Mouse (Mus musculus) limb, embryonic 13.5 days (tissue): Measurements from ENCODE around the gene Map4k4. TPM values are rescaled to one million over a fixed set of nuclear protein-coding genes. Genes with fewer than 3 reads are reported as not detected.
A peak's percentile ranks its signal among the peaks of the same experiment; 100 is the strongest.

Experiments used
- ATAC-seq: fragments of 200-750 bp; cut with Nextera tagmentation; 2 replicates; pipeline ENCODE4 v1.8.0; 2017; ENCODE audit warnings: low read depth, moderate number of reproducible peaks, moderate TSS enrichment; ENCODE audit not compliant: low FRiP score
- H3K27ac ChIP-seq: fragments of 300-500 bp; sonication (generic); 2 replicates; pipeline ENCODE4 v1.5.1; 2015; ENCODE audit warnings: inconsistent platforms, mild to moderate bottlenecking, moderate library complexity
- H3K27me3 ChIP-seq: fragments of 300-500 bp; sonication (generic); 2 replicates; pipeline ENCODE4 v1.6.1; 2015; ENCODE audit warnings: mild to moderate bottlenecking, inconsistent platforms
- H3K36me3 ChIP-seq: fragments of 300-500 bp; sonication (generic); 2 replicates; pipeline ENCODE4 v1.6.1; 2015; ENCODE audit warnings: inconsistent platforms, mild to moderate bottlenecking, moderate library complexity
- H3K4me1 ChIP-seq: fragments of 300-500 bp; sonication (generic); 2 replicates; pipeline ENCODE4 v1.6.1; 2015; ENCODE audit warnings: inconsistent platforms
- H3K4me2 ChIP-seq: fragments of 300-500 bp; sonication (generic); replicated peaks from 2 replicates; pipeline ENCODE4 v1.6.1; 2015; ENCODE audit warnings: inconsistent platforms, mild to moderate bottlenecking, moderate library complexity
- H3K4me3 ChIP-seq: fragments of 300-500 bp; sonication (generic); 2 replicates; pipeline ENCODE4 v1.5.1; 2015; ENCODE audit warnings: moderate library complexity, mild to moderate bottlenecking, inconsistent platforms
- H3K9ac ChIP-seq: fragments of 300-500 bp; sonication (generic); 2 replicates; pipeline ENCODE4 v1.6.1; 2015; ENCODE audit warnings: mild to moderate bottlenecking, inconsistent platforms
- H3K9me3 ChIP-seq: fragments of 300-500 bp; sonication (generic); 2 replicates; pipeline ENCODE4 v1.6.1; 2016; ENCODE audit warnings: inconsistent platforms
- WGBS: fragments of 180-500 bp; shearing (Covaris S2); methylation state at CpG from one replicate; pipeline ENCODE4 v1.1.7; 2015; 5-methylcytosine and 5-hydroxymethylcytosine counted together
- polyA plus RNA-seq: library from polyadenylated mRNA; unstranded; fragments of >200 nt; fragmentation: Nextera tagmentation; extraction: Ambion mirVana; gene quantifications from 2 replicates; pipeline ENCODE4 v1.2.1, GENCODE M21; 2015

The Map4k4 gene
- polyA plus RNA-seq, 1 experiment from 2014 or later = 49.3 TPM

- peaks cover 81% of the 10 kb centered on the region for H3K4me1 ChIP-seq
- WGBS = 45% methylated on average over 8 of the region's 8 CpGs
- H3K9me3 ChIP-seq = no peaks in the 10 kb centered on the region
- ATAC-seq = no peak
- no peak overlapping the region for H3K9ac ChIP-seq
- H3K4me2 ChIP-seq = no peak overlapping the region
- H3K27ac ChIP-seq = no peak overlapping the region; the same call in 1 of the 2 replicates
- H3K36me3 ChIP-seq = peaks cover 24% of the 10 kb centered on the region
- H3K4me3 ChIP-seq = no peak overlapping the region
- H3K27me3 ChIP-seq = no peaks in the 10 kb centered on the region
These were observed 22.0 kb downstream of the Map4k4 start for GRCm38 (mm10) chr1:39922714-39923113.

DNA sequence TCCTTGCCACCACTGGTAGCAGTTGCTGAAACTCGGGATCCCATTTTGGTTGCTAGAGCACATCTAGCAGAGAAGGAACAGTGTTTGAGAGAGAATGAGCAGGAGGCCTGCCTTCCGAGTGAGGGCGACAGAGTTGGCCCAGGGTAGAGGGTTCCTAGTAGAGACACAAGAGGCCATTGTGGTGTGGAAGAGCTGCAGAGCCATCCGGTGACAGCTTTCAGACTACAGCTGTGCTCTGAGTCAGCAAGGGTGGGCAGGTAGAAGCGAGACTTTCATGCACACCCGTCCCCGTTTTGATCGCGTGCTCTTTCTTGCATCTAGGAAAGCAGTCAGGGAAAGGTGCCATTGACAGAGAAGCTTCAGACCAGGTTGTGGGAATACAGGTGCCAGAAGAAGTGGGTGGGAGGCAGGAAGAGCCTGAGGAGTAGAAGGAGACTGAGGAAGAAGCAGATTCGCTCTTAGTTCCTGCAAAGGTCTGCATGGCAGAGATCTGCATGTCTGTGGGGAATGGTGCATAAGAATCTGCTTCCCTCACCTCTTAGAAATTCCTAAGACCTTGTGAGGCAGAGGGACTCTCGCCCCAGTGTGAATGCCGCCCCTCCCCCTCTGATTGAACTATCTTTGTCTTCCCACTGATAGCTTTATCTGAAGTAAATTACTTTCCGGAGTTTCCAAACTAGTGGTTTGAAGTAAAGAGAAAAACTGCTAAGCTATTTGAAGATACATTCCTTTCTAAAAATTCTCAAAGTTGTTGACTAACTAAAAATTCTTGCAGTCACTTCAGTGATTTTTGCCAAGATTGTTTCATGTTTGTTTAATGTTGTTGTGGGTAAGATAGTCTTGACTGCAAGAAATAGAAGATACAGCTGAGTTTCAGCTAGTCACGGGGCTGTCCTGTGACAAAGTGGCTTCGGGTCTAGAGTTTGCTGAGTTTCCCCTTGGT is 23.0 kb downstream of the Map4k4 start:
- H3K4me1 ChIP-seq = peaks cover 77% of the 10 kb centered on the region
- no peak overlapping the region; the same call in 1 of the 2 replicates for H3K27ac ChIP-seq
- peak overlapping the region; percentile 0; the same call in 1 of the 2 replicates for H3K4me2 ChIP-seq

GRCm38 (mm10) chr1:39931055-39931454 is 30.3 kb downstream of the Map4k4 start:
- Histone ChIP-seq H3K36me3 (peaks cover 20% of the 10 kb centered on the region), H3K4me2 (no peak overlapping the region), H3K27ac (no peak overlapping the region), H3K9ac (no peak overlapping the region), H3K4me3 (no peak overlapping the region), H3K4me1 (peaks cover 86% of the 10 kb centered on the region), H3K27me3 (no peaks in the 10 kb centered on the region), H3K9me3 (no peaks in the 10 kb centered on the region)
- 49% methylated on average over 7 of the region's 7 CpGs for WGBS
- ATAC-seq = no peak

More for the DNA sequence above, 23.0 kb downstream of the Map4k4 start:
- Histone ChIP-seq H3K9ac (no peak overlapping the region), H3K4me3 (no peak overlapping the region), H3K36me3 (peaks cover 24% of the 10 kb centered on the region), H3K27me3 (no peaks in the 10 kb centered on the region), H3K9me3 (no peaks in the 10 kb centered on the region)
- WGBS = 37% methylated on average over 15 of the region's 15 CpGs
- ATAC-seq = no peak

DNA sequence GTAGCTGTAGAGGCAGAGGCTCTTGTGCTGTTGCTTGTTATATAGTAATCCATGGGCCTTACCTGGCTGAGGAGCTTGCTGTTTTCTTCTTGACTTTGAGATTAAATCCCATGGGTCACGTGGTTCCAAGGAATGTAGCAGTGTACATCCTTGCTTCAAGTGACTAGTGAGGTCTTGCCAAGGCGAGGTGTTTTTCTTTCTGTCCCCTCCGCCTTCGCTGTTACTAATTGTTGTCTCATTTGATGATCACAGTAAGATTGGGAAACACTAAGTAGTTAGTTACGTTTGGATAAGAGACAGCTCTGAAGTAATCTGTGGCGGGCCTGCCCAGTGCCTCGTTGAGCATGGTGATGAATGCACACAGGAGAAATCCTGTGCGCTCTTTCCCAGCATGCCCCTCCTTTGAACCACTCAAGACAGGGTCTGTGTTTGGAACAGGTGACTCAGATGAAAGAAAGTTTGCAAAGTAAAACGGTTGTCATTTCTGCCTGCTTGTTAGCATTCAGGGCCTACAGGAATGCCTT is 31.6 kb downstream of the Map4k4 start:
- H3K4me3 ChIP-seq = no peak overlapping the region
- no peak overlapping the region for H3K4me2 ChIP-seq
- peaks cover 89% of the 10 kb centered on the region for H3K4me1 ChIP-seq
- no peak overlapping the region for H3K9ac ChIP-seq
- no peak for ATAC-seq
- H3K27ac ChIP-seq = no peak overlapping the region
- no peaks in the 10 kb centered on the region for H3K9me3 ChIP-seq
- peaks cover 12% of the 10 kb centered on the region for H3K36me3 ChIP-seq
- WGBS = 63% methylated on average over 9 of the region's 9 CpGs
- H3K27me3 ChIP-seq = no peaks in the 10 kb centered on the region

DNA sequence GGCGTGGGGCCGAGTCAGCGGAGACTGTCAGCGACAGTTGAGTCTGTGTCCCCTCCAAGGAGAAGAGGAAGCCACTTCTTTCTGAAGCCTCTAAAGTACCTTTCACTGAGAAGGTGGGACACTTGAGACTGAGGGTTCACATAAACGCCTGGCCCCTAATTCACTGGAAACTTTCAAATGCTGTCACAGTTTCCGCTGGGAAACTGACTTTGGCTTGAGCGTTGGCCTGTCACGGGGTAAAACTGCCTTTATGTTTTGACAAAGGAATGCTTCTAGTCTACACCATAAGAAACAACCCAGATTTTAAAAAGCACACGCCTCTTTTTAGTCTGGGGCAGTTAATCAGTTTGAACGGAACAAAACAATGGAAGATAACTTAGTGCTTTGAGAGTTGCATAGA is 32.2 kb downstream of the Map4k4 start:
- no peak overlapping the region for H3K4me2 ChIP-seq
- no peak overlapping the region for H3K9ac ChIP-seq
- H3K27ac ChIP-seq = 0 out of 2 replicates have a peak overlapping the region, but pooled peaks have one; percentile 15
- H3K4me1 ChIP-seq = peaks cover 90% of the 10 kb centered on the region
- ATAC-seq = no peak
- no peak overlapping the region for H3K4me3 ChIP-seq
- WGBS = 69% methylated on average over 10 of the region's 10 CpGs
- H3K9me3 ChIP-seq = no peaks in the 10 kb centered on the region
- peaks cover 12% of the 10 kb centered on the region for H3K36me3 ChIP-seq
- no peaks in the 10 kb centered on the region for H3K27me3 ChIP-seq

DNA sequence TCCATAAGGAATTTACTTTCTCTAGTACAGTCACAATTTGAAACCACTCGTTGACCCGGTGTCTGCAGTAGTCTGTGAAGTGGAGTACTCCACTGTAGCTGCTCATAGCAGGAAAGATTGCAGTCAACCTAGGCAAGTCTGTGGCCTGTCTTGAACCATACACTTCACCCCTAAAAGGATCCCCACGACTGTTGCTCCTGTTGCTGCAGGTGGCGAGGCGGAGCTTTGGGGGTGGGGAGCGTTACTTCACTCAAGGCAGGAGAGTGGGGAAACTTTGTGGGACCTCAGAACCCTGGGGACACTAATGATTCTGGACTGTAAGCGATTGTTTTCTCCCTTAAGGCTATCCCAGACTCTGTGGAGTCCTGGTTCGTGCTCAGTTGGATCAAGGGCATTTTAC is 34.2 kb downstream of the Map4k4 start:
- no peaks in the 10 kb centered on the region for H3K9me3 ChIP-seq
- H3K4me3 ChIP-seq = no peak overlapping the region
- H3K4me2 ChIP-seq = peak overlapping the region; percentile 17
- no peaks in the 10 kb centered on the region for H3K27me3 ChIP-seq
- H3K27ac ChIP-seq = no peak overlapping the region
- H3K9ac ChIP-seq = no peak overlapping the region
- 17% methylated on average over 8 of the region's 8 CpGs for WGBS
- H3K4me1 ChIP-seq = peaks cover 95% of the 10 kb centered on the region
- no peak for ATAC-seq
- peaks cover 18% of the 10 kb centered on the region for H3K36me3 ChIP-seq

DNA sequence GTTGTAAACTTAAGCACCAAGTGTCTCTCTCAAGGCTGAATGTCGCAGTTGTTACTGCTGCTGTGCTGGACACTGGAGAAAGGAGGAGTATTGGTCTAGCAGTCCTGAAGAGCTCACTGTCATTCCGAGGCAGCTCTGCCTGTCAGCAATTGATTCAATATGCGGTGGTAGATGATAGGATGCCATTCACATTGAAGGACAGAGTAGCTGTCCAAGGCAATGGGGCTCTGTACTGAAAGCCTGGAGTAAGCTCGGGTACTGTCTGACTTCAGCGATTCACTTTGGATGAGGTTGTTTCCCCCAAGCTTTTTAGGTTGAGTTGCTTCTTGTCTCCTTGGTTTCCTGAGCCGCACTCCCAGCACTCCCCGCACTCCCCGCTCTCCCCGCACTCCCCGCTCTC is 34.9 kb downstream of the Map4k4 start:
- peak overlapping the region; percentile 59 for H3K4me2 ChIP-seq
- peak overlapping the region; percentile 53 for H3K9ac ChIP-seq
- no peak overlapping the region for H3K27ac ChIP-seq
- H3K27me3 ChIP-seq = no peaks in the 10 kb centered on the region
- ATAC-seq = no peak
- peaks cover 95% of the 10 kb centered on the region for H3K4me1 ChIP-seq
- no peaks in the 10 kb centered on the region for H3K9me3 ChIP-seq
- WGBS = 2% methylated on average over 10 of the region's 10 CpGs
- H3K36me3 ChIP-seq = peaks cover 18% of the 10 kb centered on the region
- peak overlapping the region; percentile 35 for H3K4me3 ChIP-seq

DNA sequence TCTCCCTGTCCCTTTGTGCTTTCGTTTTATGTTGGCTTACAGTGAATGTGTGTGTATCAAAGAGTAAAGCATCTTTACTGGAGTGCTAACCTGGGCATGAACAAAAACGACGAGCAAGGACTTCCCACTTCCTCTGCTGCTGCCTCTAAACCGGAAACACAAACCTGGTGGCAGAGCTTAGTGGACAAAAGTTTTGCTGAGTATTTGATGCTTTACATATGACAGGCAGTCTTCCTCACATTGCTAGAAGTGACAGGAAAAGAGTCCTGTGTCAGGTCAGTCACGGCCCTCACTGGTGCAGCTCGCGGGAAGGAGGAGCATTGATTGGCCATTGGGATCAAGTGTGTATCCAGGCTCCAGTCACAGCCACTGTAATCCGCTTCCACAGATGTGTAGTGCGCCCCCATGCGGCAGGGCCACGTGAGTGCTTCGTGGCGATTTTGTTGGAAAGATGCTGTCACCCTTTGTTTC is 35.7 kb downstream of the Map4k4 start:
- Histone ChIP-seq H3K27ac (no peak overlapping the region; the same call in 1 of the 2 replicates), H3K36me3 (peaks cover 18% of the 10 kb centered on the region), H3K4me1 (peaks cover 95% of the 10 kb centered on the region), H3K4me2 (peak overlapping the region; percentile 59), H3K9me3 (no peaks in the 10 kb centered on the region), H3K27me3 (no peaks in the 10 kb centered on the region), H3K4me3 (peak overlapping the region; percentile 35), H3K9ac (no peak overlapping the region)
- peak; percentile 70; the same call in 1 of the 2 replicates for ATAC-seq
- 2% methylated on average over 13 of the region's 13 CpGs for WGBS

DNA sequence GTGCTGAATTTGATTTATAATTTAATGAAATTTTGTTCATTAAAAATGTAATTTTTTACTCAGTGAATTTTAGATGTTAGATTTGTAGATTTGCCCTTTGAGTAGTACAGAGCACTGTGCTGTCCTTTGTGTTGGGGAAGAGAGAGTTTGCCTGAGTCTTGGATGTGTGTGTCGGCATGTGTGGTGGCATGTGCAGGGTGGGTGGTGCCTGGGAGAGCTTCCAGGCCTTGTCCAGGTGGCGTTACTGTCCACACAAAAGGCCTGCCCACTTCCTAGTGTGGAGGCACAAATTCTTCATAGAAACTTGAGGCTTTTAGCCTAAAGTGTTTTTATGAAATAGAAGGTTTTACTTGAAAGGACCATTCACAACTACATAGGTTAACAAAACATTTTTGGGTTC is 36.2 kb downstream of the Map4k4 start:
- no peak overlapping the region for H3K9ac ChIP-seq
- 21% methylated on average over 2 of the region's 2 CpGs for WGBS
- H3K36me3 ChIP-seq = peaks cover 18% of the 10 kb centered on the region
- H3K4me1 ChIP-seq = peaks cover 95% of the 10 kb centered on the region
- ATAC-seq = no peak
- no peak overlapping the region for H3K4me3 ChIP-seq
- H3K27me3 ChIP-seq = no peaks in the 10 kb centered on the region
- H3K9me3 ChIP-seq = no peaks in the 10 kb centered on the region
- H3K27ac ChIP-seq = no peak overlapping the region
- no peak overlapping the region for H3K4me2 ChIP-seq

GRCm38 (mm10) chr1:39937609-39938008 is 36.9 kb downstream of the Map4k4 start:
- Histone ChIP-seq H3K9me3 (no peaks in the 10 kb centered on the region), H3K27me3 (no peaks in the 10 kb centered on the region), H3K36me3 (peaks cover 18% of the 10 kb centered on the region), H3K27ac (peak overlapping the region; percentile 22; the same call in 1 of the 2 replicates), H3K4me3 (no peak overlapping the region), H3K4me2 (no peak overlapping the region), H3K4me1 (peaks cover 95% of the 10 kb centered on the region), H3K9ac (no peak overlapping the region)
- no peak for ATAC-seq
- WGBS = 21% methylated on average over 4 of the region's 4 CpGs

GRCm38 (mm10) chr1:39939401-39939800 is 38.7 kb downstream of the Map4k4 start:
- H3K4me1 ChIP-seq = peaks cover 92% of the 10 kb centered on the region
- H3K9me3 ChIP-seq = no peaks in the 10 kb centered on the region
- H3K36me3 ChIP-seq = peaks cover 7% of the 10 kb centered on the region
- H3K4me3 ChIP-seq = no peak overlapping the region
- 83% methylated on average over 12 of the region's 12 CpGs for WGBS
- no peaks in the 10 kb centered on the region for H3K27me3 ChIP-seq
- H3K27ac ChIP-seq = no peak overlapping the region
- H3K4me2 ChIP-seq = no peak overlapping the region
- ATAC-seq = no peak
- H3K9ac ChIP-seq = no peak overlapping the region

GRCm38 (mm10) chr1:39940342-39940741 is 39.6 kb downstream of the Map4k4 start:
- Histone ChIP-seq H3K4me2 (no peak overlapping the region), H3K4me3 (no peak overlapping the region), H3K9ac (no peak overlapping the region), H3K27me3 (no peaks in the 10 kb centered on the region), H3K36me3 (peaks cover 7% of the 10 kb centered on the region), H3K9me3 (no peaks in the 10 kb centered on the region), H3K4me1 (peaks cover 92% of the 10 kb centered on the region), H3K27ac (no peak overlapping the region)
- 87% methylated on average over 2 of the region's 2 CpGs for WGBS
- no peak for ATAC-seq
